Mouse (Mus musculus) intestine, embryonic 14.5 days (tissue): Measurements from ENCODE around the gene Plscr2. TPM values are rescaled to one million over a fixed set of nuclear protein-coding genes. Genes with fewer than 3 reads are reported as not detected.
A peak's percentile ranks its signal among the peaks of the same experiment; 100 is the strongest.

ENCODE experiments used
- ATAC-seq: fragments of 200-750 bp; cut with Nextera tagmentation; replicated peaks from 2 replicates; pipeline ENCODE4 v1.8.0; 2017; ENCODE audit warnings: low read depth, moderate number of reproducible peaks, moderate TSS enrichment, moderate library complexity; ENCODE audit not compliant: low FRiP score, low TSS enrichment
- DNase-seq: peaks from one replicate; pipeline ENCODE4 v3.0.0-alpha.2; 2018; ENCODE audit warnings: low spot score
- H3K27ac ChIP-seq: fragments of 300-500 bp; sonication (generic); 2 replicates; pipeline ENCODE4 v1.5.1; 2014; ENCODE audit warnings: low read depth, mild to moderate bottlenecking, control low read depth
- H3K27me3 ChIP-seq: fragments of 300-500 bp; sonication (generic); replicated peaks from 2 replicates; pipeline ENCODE4 v1.6.1; 2014; ENCODE audit warnings: low read length, control low read depth; ENCODE audit not compliant: control insufficient read depth, insufficient read depth
- H3K36me3 ChIP-seq: fragments of 300-500 bp; sonication (generic); 2 replicates; pipeline ENCODE4 v1.6.1; 2014; ENCODE audit warnings: low read length, control low read depth; ENCODE audit not compliant: control insufficient read depth, insufficient read depth
- H3K4me1 ChIP-seq: fragments of 300-500 bp; sonication (generic); replicated peaks from 2 replicates; pipeline ENCODE4 v1.6.1; 2014; ENCODE audit warnings: low read length, control low read depth, mixed read lengths; ENCODE audit not compliant: control insufficient read depth, insufficient read depth
- H3K4me2 ChIP-seq: fragments of 300-500 bp; sonication (generic); 2 replicates; pipeline ENCODE4 v1.6.1; 2014; ENCODE audit warnings: low read length
- H3K4me3 ChIP-seq: fragments of 300-500 bp; sonication (generic); 2 replicates; pipeline ENCODE4 v1.5.1; 2014; ENCODE audit warnings: low read depth, low read length, control low read depth, mixed read lengths
- H3K9ac ChIP-seq: fragments of 300-500 bp; sonication (generic); 2 replicates; pipeline ENCODE4 v1.6.1; 2014; ENCODE audit warnings: mild to moderate bottlenecking, low read length
- H3K9me3 ChIP-seq: fragments of 300-500 bp; sonication (generic); 2 replicates; pipeline ENCODE4 v1.6.1; 2016; ENCODE audit warnings: low read length, control low read depth; ENCODE audit not compliant: control insufficient read depth
- WGBS: fragments of 180-500 bp; shearing (Covaris S2); extraction: QIAGEN DNeasy Blood & Tissue Kit; methylation state at CpG from one replicate; pipeline ENCODE4 v1.1.7; 2014; 5-methylcytosine and 5-hydroxymethylcytosine counted together
- polyA plus RNA-seq: library from polyadenylated mRNA; unstranded; fragments of >200 nt; fragmentation: Nextera tagmentation; extraction: Ambion mirVana; gene quantifications from 2 replicates; pipeline ENCODE4 v1.2.1, GENCODE M21; 2014

Gene Plscr2
- polyA plus RNA-seq, 1 experiment from 2014 or later: 0.87 TPM

- H3K9me3 ChIP-seq: no peaks in the 10 kb centered on the region
- H3K4me2 ChIP-seq: no peak overlapping the region
- H3K4me3 ChIP-seq: no peak overlapping the region
- H3K36me3 ChIP-seq: peaks cover 35% of the 10 kb centered on the region
- DNase-seq (no peak), ATAC-seq (no peak)
- H3K4me1 ChIP-seq: peaks cover 16% of the 10 kb centered on the region
- no peak overlapping the region for H3K27ac ChIP-seq
- no peak overlapping the region for H3K9ac ChIP-seq
- H3K27me3 ChIP-seq: no peaks in the 10 kb centered on the region
- 64% methylated on average over 4 of the region's 4 CpGs for WGBS
Measured at GRCm38 (mm10) chr9:92270927-92271326, 4.5 kb upstream of the Plscr2 start.

- no peak for ATAC-seq
Measured at GRCm38 (mm10) chr9:92272650-92273049, 2.8 kb upstream of the Plscr2 start.

GRCm38 (mm10) chr9:92273271-92273670 is 2.1 kb upstream of the Plscr2 start:
- DNase-seq (no peak), ATAC-seq (no peak; the same call in 1 of the 2 replicates)
- Histone ChIP-seq H3K9me3 (no peaks in the 10 kb centered on the region), H3K27ac (no peak overlapping the region), H3K4me1 (peaks cover 13% of the 10 kb centered on the region; the same call in 1 of the 2 replicates), H3K4me3 (no peak overlapping the region), H3K9ac (no peak overlapping the region), H3K36me3 (peaks cover 22% of the 10 kb centered on the region), H3K4me2 (no peak overlapping the region), H3K27me3 (no peaks in the 10 kb centered on the region)
- WGBS: 75% methylated on average over 2 of the region's 2 CpGs

More at GRCm38 (mm10) chr9:92272650-92273049, 2.8 kb upstream of the Plscr2 start:
- Histone ChIP-seq H3K4me3 (no peak overlapping the region), H3K27ac (no peak overlapping the region), H3K9ac (no peak overlapping the region), H3K4me2 (no peak overlapping the region), H3K4me1 (peaks cover 13% of the 10 kb centered on the region; the same call in 1 of the 2 replicates), H3K9me3 (no peaks in the 10 kb centered on the region), H3K36me3 (peaks cover 28% of the 10 kb centered on the region), H3K27me3 (no peaks in the 10 kb centered on the region)
- WGBS: 82% methylated on average over 4 of the region's 4 CpGs
- DNase-seq: no peak

- H3K36me3 ChIP-seq: peaks cover 17% of the 10 kb centered on the region
- no peaks in the 10 kb centered on the region for H3K27me3 ChIP-seq
- DNase-seq: no peak
- peak; percentile 67 for ATAC-seq
- no peaks in the 10 kb centered on the region for H3K9me3 ChIP-seq
- WGBS: 40% methylated on average over 6 of the region's 6 CpGs
- H3K4me1 ChIP-seq: peaks cover 13% of the 10 kb centered on the region; the same call in 1 of the 2 replicates
- H3K9ac ChIP-seq: no peak overlapping the region
- H3K4me3 ChIP-seq: no peak overlapping the region
- peak overlapping the region; percentile 69 for H3K27ac ChIP-seq
- no peak overlapping the region for H3K4me2 ChIP-seq
Measured at GRCm38 (mm10) chr9:92273956-92274762, 1.2 kb upstream of the Plscr2 start.

- 67% methylated on average over 7 of the region's 7 CpGs for WGBS
- H3K27me3 ChIP-seq: no peaks in the 10 kb centered on the region
- H3K27ac ChIP-seq: no peak overlapping the region
- peaks cover 13% of the 10 kb centered on the region; the same call in 1 of the 2 replicates for H3K4me1 ChIP-seq
- H3K4me3 ChIP-seq: no peak overlapping the region
- no peak overlapping the region for H3K9ac ChIP-seq
- ATAC-seq (no peak), DNase-seq (no peak)
- H3K36me3 ChIP-seq: no peaks in the 10 kb centered on the region; the same call in 1 of the 2 replicates
- no peak overlapping the region for H3K4me2 ChIP-seq
- no peaks in the 10 kb centered on the region for H3K9me3 ChIP-seq
Measured at GRCm38 (mm10) chr9:92276360-92276759, 958 bp downstream of the Plscr2 start.

GRCm38 (mm10) chr9:92280048-92280447 is 4.6 kb downstream of the Plscr2 start:
- DNase-seq: no peak
- no peaks in the 10 kb centered on the region for H3K4me1 ChIP-seq
- no peaks in the 10 kb centered on the region for H3K27me3 ChIP-seq
- H3K4me3 ChIP-seq: no peak overlapping the region
- H3K9me3 ChIP-seq: no peaks in the 10 kb centered on the region
- WGBS: 85% methylated on average over 1 of the region's 1 CpGs
- H3K4me2 ChIP-seq: no peak overlapping the region
- H3K9ac ChIP-seq: no peak overlapping the region
- no peaks in the 10 kb centered on the region for H3K36me3 ChIP-seq
- H3K27ac ChIP-seq: no peak overlapping the region
- ATAC-seq: no peak

GRCm38 (mm10) chr9:92282563-92283171 is 7.3 kb downstream of the Plscr2 start:
- H3K9me3 ChIP-seq: no peaks in the 10 kb centered on the region
- H3K4me3 ChIP-seq: no peak overlapping the region
- ATAC-seq (no peak), DNase-seq (no peak)
- H3K9ac ChIP-seq: no peak overlapping the region
- no peak overlapping the region for H3K4me2 ChIP-seq
- H3K36me3 ChIP-seq: no peaks in the 10 kb centered on the region
- no peak overlapping the region for H3K27ac ChIP-seq
- no peaks in the 10 kb centered on the region for H3K27me3 ChIP-seq
- no peaks in the 10 kb centered on the region for H3K4me1 ChIP-seq
- WGBS: 58% methylated on average over 7 of the region's 7 CpGs

GRCm38 (mm10) chr9:92289675-92290074 is 14.3 kb downstream of the Plscr2 start:
- 61% methylated on average over 3 of the region's 3 CpGs for WGBS
- ATAC-seq: no peak

More at GRCm38 (mm10) chr9:92289675-92290074, 14.3 kb downstream of the Plscr2 start:
- no peaks in the 10 kb centered on the region for H3K27me3 ChIP-seq
- H3K4me1 ChIP-seq: no peaks in the 10 kb centered on the region
- H3K9me3 ChIP-seq: no peaks in the 10 kb centered on the region
- no peak overlapping the region for H3K4me2 ChIP-seq
- H3K36me3 ChIP-seq: no peaks in the 10 kb centered on the region
- DNase-seq: no peak
- H3K27ac ChIP-seq: no peak overlapping the region
- no peak overlapping the region for H3K4me3 ChIP-seq
- H3K9ac ChIP-seq: no peak overlapping the region
